Mouse (Mus musculus) kidney, postnatal 4 days (tissue): Measurements from ENCODE around the gene 1500009C09Rik.
A peak's percentile ranks its signal among the peaks of the same experiment; 100 is the strongest.

Experiments used
- DNase-seq, 2 experiments: peaks; one replicate each; pipeline ENCODE4 v3.0.0; 2021; ENCODE audit warnings: mixed read lengths in 2 of 2

Gene 1500009C09Rik

GRCm38 (mm10) chr15:82252097-82252496 is at the start of gene 1500009C09Rik:
Gene 1500009C09Rik (plus strand): TSS chr15:82252397.
- DNase-seq: no peak

DNA sequence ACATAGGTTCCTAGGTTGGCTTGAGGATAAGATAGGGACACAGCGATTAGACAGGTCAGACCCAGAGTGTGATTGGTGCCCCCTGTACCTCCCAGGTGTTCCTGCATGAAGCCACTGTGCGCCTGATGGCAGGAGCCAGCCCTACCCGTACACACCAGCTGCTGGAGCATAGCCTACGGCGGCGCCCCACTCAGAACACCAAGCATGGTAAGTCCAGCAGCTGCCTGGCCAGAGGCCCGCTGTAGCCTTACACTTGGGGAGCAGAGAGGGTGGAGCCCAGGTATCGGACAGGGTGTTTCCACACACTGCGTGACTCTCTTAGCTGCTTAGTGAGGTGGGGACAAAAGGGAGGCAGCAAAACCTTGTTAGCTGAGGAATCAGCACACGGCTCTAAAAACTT is 49.1 kb upstream of the 1500009C09Rik start:
- DNase-seq: no peak

DNA sequence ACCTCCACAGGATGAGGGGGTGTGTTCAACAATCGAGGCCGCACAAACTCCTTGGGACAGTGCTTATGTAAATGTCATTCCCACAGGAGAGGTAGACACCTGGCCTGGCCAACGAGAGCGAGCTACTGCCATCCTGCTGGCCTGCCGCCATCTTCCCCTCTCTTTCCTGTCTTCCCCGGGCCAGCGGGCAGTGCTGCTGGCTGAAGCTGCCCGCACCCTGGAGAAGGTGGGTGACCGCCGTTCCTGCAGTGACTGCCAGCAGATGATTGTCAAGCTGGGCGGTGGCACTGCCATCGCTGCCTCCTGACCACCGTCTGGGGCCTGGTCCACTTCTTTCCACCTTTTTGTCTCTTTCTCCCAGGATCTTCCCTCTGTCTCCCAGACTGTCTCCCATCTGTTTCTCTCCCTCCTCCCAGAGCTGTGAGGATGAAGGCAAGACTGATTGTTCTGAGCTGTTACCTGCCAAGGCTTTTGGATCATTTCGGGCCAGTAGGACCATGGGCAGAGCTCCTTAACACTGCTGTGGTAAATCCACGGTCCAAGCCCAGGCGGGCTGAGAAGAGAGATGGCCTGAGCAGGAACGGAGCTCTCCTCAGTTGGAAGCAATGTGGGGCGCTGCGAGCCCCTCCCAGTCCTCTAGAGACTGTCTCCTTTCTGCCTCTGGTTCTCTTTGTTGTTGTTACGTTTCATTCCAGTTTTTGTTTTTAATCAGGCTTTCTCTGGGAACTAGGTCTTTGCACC is 48.4 kb upstream of the 1500009C09Rik start:
- DNase-seq: no peak

DNA sequence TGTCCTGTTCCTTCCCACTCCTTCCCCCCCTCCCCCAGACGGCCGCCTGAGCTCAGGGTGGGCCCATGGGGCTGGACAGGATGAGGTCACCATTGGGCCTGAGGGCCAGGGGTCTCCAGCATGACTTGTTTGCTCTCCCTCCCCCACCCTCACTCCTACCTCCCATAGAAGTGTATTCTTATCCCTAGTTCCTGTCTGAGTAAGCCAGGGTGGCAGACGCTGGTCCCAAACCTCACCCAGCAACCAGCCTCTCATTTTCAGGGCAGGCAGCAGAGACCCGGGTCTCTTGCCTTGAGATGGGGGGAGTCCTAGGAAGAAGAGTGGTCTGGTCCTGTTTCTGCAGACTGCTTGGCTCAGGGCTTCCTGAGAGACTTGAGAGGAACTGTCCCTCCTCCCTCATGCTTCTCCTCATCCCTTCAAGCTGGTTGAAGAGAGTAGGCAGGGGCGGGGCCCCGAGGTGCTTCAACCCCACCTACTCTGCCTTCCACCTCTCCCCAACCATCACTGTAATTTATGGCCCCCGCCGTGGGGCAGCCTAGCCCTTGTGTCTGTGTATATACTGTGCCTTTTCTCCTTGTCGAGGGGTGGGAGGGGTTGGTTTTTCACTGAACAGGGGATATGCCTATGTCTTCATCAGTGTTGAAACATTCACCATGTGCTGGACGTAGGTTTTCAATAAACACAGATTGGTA is 47.4 kb upstream of the 1500009C09Rik start:
- DNase-seq: no peak

- DNase-seq: peak; percentile 70 to 79
Measured at GRCm38 (mm10) chr15:82206365-82207104, 45.7 kb upstream of the 1500009C09Rik start.

DNA sequence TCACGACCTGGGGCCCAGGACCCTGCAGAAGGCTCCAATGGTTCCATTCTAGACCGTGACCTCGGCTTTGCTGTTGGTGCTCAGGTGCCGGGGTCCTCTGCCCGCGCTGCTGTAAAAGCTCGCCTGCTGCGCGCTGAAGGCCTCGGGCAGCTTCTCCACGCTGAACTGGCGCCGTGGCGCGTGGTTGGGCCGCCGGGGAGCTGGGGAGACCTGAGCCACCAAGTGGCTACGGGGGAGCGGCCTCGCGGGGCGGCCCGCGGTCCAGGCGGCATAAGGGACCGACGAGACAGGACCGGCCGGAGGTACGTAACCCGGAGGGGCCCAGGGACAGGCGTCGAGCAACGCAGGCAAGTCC is 45.1 kb upstream of the 1500009C09Rik start:
- DNase-seq: peak in 1 of 2 experiments; percentile 51

DNA sequence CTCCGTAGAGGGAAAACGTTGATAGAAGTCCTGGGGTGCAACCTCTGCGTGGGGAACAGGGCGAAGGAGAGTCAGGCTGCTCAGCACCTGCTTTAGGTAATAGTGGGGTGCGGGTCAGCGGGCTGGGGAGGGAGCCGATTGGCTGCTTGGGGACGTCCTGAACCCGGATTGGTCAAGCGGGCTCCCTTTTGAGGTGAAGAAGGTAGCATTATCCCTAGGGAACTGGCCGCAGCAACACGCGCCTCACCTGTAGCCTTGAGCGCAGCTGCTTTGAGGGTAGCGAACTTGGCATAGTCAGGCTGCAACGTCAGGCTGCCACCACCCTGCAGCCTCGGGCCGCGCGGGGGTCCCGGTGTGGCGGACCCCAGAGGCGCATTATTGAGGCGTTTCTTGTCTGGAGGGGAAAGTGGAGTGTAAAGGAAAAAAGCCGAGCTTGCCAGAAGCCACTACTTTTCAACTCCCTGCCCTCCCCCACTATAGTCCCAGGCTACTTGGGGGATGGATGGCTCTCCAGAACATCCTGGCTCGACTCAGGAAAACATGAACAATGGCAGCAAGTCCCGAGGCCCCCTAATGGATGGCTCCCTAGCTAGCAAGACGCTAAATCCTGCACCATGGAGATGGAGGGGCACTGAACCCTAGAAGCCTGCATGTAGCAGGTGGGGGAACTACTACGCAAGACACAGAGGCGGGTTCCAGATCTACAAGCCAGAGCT is 44.5 kb upstream of the 1500009C09Rik start:
- DNase-seq: no peak

- no peak for DNase-seq
Measured at GRCm38 (mm10) chr15:82208307-82208706, 43.9 kb upstream of the 1500009C09Rik start.

- no peak for DNase-seq
Measured at GRCm38 (mm10) chr15:82209295-82210050, 42.7 kb upstream of the 1500009C09Rik start.

GRCm38 (mm10) chr15:82210801-82211200 is 41.4 kb upstream of the 1500009C09Rik start:
- DNase-seq: no peak

DNA sequence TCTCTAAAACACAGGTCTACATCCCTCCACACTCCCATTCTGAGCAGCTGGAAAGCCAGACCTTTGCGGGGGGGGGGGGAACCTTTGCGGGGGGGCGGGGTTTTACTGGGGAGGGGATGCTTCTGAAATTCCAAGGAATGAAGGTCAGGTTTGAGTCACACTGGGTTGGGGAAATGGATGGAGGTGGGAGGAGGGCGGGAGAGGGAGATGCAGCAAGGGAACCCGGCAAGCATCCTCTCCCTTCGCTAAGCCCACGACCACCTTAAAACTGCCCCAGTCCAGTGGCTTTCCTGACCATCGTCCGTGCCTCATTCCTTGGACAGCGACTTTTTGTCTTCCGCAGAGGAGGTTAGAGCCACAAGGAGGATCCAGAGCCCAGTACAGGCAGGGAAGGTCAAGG is 40.9 kb upstream of the 1500009C09Rik start:
- no peak for DNase-seq

DNA sequence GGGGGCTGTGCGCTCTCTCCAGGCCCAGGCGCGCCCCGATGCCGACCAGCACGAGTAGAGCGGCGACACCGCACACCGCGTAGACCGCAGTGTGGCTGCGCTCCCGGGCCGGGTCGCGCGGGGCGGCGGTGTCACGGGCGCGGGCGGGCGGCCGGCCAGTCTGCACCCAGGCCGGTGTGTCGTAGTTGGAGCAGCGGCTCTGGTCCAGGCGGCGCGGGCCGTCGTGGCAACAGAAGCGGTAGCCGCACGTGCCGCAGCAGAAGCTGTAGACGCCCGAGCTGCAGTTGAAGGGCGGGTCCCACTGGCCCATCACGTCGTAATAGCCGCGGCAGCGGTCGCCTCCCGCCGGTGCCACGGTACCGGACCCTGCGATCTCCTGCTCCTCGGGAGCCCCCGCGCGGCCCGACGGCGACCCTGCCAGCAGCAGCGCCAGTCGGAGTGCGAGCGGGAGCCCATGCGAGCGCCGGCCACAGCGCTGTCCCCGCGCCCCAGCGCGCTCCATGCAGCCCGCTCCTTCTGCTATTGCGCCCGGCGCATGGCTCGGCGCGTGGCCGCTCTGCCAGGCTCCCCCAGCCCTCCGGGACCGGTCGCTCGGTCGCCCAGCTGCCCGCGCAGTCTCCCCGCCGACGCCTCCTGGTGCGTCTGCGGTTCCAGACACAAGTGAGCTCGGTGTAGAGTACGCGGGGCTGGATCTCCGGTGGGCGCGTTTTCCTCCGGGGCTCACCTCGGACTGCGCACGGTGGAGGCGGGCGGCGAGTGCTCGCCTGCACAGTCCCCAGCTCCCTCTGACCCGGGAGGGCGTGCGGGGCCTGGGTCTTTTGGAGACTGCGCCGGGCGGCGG is 40.1 kb upstream of the 1500009C09Rik start:
- peak; percentile 58 to 67 for DNase-seq

DNA sequence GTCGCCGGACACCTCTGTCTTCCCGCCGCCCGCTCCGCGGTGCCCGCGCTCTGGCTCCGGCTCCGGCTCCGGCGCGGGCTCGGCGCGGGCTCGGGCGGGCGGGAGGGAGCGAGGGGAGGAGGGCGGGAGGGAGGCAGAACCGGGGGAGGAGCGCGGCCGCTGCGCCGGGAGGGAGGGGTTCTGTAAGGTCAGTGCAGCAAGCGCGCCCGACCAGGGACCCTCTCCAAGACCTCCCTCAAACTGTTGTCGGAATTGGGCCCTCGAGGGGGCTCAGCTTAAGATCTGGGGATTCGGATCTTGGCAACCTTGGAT is 39.5 kb upstream of the 1500009C09Rik start, which contains the start of gene Shisa8:
TSS of gene Shisa8 (minus strand) at position 64 of the 312 bp plus-strand sequence.
- DNase-seq: peak; percentile 39 to 48

GRCm38 (mm10) chr15:82213222-82213621 is 39.0 kb upstream of the 1500009C09Rik start:
- no peak for DNase-seq

DNA sequence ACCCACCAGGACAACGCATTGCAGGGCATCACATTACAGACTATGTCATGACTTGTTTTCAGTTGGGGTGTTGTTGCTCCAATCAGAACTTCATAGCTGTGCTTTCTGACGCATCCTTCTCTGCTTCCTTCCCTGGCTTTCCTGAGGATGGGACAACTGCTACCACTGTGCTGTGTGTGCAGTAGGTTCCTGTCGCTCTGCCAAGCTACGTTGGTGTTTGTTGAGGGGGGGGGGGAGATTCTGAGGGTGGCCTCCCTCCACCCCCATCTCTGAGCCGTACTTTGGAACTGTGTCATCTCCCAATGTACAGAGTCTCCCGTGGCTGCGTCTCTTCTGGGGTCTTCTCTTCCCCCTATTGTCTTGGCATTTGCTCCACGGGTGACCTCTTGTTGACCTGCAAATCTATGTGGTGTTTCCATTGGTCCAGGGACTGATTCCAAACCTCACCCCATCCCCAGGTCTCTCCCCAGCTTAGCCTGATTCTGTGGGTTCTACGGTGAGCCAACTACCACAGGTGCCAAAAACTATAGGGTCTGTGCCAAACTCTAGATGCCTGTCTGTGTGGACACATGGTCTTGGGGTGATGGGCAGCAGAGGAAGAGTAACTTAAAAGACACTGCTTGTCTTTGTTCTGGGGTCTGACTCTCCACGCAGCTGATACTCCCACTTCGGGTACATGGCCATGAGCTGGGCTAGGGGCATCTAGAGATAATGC is 36.7 kb upstream of the 1500009C09Rik start:
- no peak for DNase-seq

DNA sequence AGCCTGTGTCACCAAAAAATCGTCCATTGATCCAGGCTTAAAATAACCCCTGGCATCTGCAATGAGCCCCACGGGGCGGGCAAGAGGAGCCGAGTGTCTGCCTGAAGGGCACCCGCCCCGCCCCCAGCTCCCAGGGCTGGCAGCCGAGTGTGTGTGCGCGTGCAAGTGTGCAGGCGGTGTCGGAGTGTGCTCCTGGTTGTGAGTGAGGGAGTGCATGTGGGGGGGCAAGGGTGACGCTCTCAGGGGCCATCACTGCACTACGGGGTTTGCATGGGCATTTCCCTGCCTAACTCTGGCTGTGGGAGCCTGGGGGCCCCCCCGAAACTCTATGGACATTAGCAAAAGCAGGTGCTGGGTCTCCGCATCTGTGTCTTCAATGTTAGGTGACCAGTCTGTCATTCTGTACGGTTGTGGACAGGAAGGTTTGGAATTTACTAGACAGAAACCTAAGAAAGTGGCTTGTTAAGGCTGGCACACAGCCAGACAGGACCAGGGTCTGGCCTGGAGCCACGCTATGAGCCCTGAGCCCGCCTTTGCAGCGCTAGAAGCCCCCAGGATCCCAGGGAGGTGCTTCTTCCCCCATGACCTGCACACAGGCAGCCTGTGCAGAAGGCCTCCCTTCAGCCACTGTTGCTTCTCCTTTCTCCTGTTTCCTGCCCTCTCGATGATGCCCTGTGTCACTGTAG is 35.9 kb upstream of the 1500009C09Rik start:
- no peak for DNase-seq

DNA sequence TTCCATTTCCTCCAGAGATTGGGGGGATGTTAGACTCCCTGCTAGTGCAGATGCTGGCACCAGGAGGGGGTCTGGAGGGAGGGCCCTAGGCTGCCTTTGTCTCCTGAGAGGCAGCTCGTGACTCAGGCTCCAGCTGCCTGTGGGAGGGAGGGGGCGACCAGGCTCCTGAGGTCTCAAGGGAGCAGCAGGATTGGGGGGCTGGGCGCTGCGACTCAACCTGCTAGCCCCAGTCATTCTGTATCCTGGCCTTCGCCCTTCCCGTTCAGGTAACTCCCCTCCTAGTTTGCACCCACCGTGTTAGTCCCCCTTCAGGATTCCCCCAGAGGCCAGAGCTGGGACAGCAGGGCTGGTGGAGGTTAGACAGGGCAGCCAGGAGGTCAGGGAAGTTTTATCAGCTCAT is 35.2 kb upstream of the 1500009C09Rik start:
- no peak for DNase-seq

- no peak for DNase-seq
Measured at GRCm38 (mm10) chr15:82217980-82218379, 34.2 kb upstream of the 1500009C09Rik start.

GRCm38 (mm10) chr15:82218778-82219666 is 33.2 kb upstream of the 1500009C09Rik start:
- DNase-seq: no peak
